8 mouse cellular contexts compared by ENCODE assay signal in genomic region chr9:57764974-57765363, GRCm38 (mm10). TPM values are rescaled to one million over a fixed set of nuclear protein-coding genes. Genes with fewer than 3 reads are reported as not detected.
DNase-seq lines count a peak whose midpoint lies in the region; ATAC-seq lines count a peak whose summit lies in the region.

No protein-coding gene starts in this region.

- peak overlapping the region; percentile 91 for H3K4me3 ChIP-seq in embryonic facial prominence, embryonic 12.5 days
- peak overlapping the region; percentile 89 for H3K4me3 ChIP-seq in limb, embryonic 12.5 days (replicated peaks)
- peak overlapping the region; percentile 92 for H3K4me3 ChIP-seq in midbrain, embryonic 14.5 days (replicated peaks; ENCODE audit: low read depth, low read length)

- H3K4me1 ChIP-seq in embryonic facial prominence, embryonic 12.5 days, result peaks cover 33% of the 10 kb centered on the region
- peaks cover 38% of the 10 kb centered on the region for H3K4me1 ChIP-seq in limb, embryonic 12.5 days (replicated peaks)
- peaks cover 31% of the 10 kb centered on the region for H3K4me1 ChIP-seq in midbrain, embryonic 14.5 days (ENCODE audit: control insufficient read depth, insufficient read depth, low read length)

- peak overlapping the region; percentile 98 for H3K27ac ChIP-seq in embryonic facial prominence, embryonic 12.5 days
- H3K27ac ChIP-seq in limb, embryonic 12.5 days, result peak overlapping the region; percentile 98
- H3K27ac ChIP-seq in midbrain, embryonic 14.5 days (replicated peaks; ENCODE audit: low read depth, low read length), result peak overlapping the region; percentile 99

- H3K9me3 ChIP-seq in embryonic facial prominence, embryonic 12.5 days, result no peaks in the 10 kb centered on the region
- no peaks in the 10 kb centered on the region for H3K9me3 ChIP-seq in limb, embryonic 12.5 days
- no peaks in the 10 kb centered on the region for H3K9me3 ChIP-seq in midbrain, embryonic 14.5 days (ENCODE audit: control insufficient read depth, low read length)

- DNase-seq in 3T3-L1 (ENCODE audit: low read depth, low spot score), result peak; percentile 86
- peak; percentile 99 for DNase-seq in adrenal gland, postnatal 36 days
- DNase-seq in heart, adult 18-20 months, result peak; percentile 96 to 97
- peak; percentile 97 for DNase-seq in kidney, adult 18-20 months
- peak; percentile 95 for DNase-seq in midbrain, embryonic 14.5 days
- peak; percentile 90 for DNase-seq in spleen, adult 12 weeks (ENCODE audit: low spot score)

- peak; percentile 91 for ATAC-seq in embryonic facial prominence, embryonic 12.5 days (ENCODE audit: insufficient number of reproducible peaks, insufficient read depth, low FRiP score, low TSS enrichment)
- ATAC-seq in limb, embryonic 12.5 days (ENCODE audit: insufficient number of reproducible peaks, insufficient read depth, low FRiP score, low TSS enrichment, low read depth), result peak; percentile 93
- ATAC-seq in midbrain, embryonic 14.5 days (ENCODE audit: low FRiP score, low TSS enrichment), result peak; percentile 94

- under 1% methylated on average over 45 of the region's 45 CpGs for WGBS in embryonic facial prominence, embryonic 12.5 days
- under 1% methylated on average over 45 of the region's 45 CpGs for WGBS in limb, embryonic 12.5 days
- WGBS in midbrain, embryonic 14.5 days, result under 1% methylated on average over 45 of the region's 45 CpGs

- H3K9ac ChIP-seq in embryonic facial prominence, embryonic 12.5 days, result peak overlapping the region; percentile 93
- peak overlapping the region; percentile 95 for H3K9ac ChIP-seq in limb, embryonic 12.5 days (replicated peaks)
- H3K9ac ChIP-seq in midbrain, embryonic 14.5 days (replicated peaks; ENCODE audit: low read length), result peak overlapping the region; percentile 100

- H3K27me3 ChIP-seq in embryonic facial prominence, embryonic 12.5 days, result no peaks in the 10 kb centered on the region
- H3K27me3 ChIP-seq in limb, embryonic 12.5 days, result no peaks in the 10 kb centered on the region
- no peaks in the 10 kb centered on the region for H3K27me3 ChIP-seq in midbrain, embryonic 14.5 days (ENCODE audit: control insufficient read depth, insufficient read depth, low read length)

- peaks cover 17% of the 10 kb centered on the region for H3K36me3 ChIP-seq in embryonic facial prominence, embryonic 12.5 days
- H3K36me3 ChIP-seq in limb, embryonic 12.5 days, result peaks cover 20% of the 10 kb centered on the region
- H3K36me3 ChIP-seq in midbrain, embryonic 14.5 days (ENCODE audit: control insufficient read depth, insufficient read depth, low read length), result peaks cover 16% of the 10 kb centered on the region

- H3K4me2 ChIP-seq in embryonic facial prominence, embryonic 12.5 days (replicated peaks), result peak overlapping the region; percentile 99
- peak overlapping the region; percentile 97 for H3K4me2 ChIP-seq in limb, embryonic 12.5 days
- H3K4me2 ChIP-seq in midbrain, embryonic 14.5 days (ENCODE audit: low read length), result peak overlapping the region; percentile 95

RNA-seq across cellular contexts. Expression of gene Clk3, which starts 0.7 kb away (rescaled TPM):
- total RNA-seq in adrenal gland, postnatal 36 days (2021), result 10 to 100 TPM; 60.4 to 72.2 TPM
- polyA plus RNA-seq in embryonic facial prominence, embryonic 12.5 days (2016; fragmentation: Nextera tagmentation; extraction: Ambion mirVana), result 75.4 and 81.8 TPM in 2 replicates
- 10 to 100 TPM; 21.3 to 29.0 TPM for total RNA-seq in heart, adult 18-20 months (2021)
- polyA plus RNA-seq in limb, embryonic 12.5 days (2016; fragmentation: Nextera tagmentation; extraction: Ambion mirVana), result 79.6 and 83.3 TPM in 2 replicates
- 66.3 and 68.7 TPM in 2 replicates for polyA plus RNA-seq in midbrain, embryonic 14.5 days (2014; fragmentation: Nextera tagmentation; extraction: Ambion mirVana)

RNA-seq across cellular contexts. Expression of gene Edc3, which starts 56.6 kb away (rescaled TPM):
- total RNA-seq in adrenal gland, postnatal 36 days (2021), result 1 to 10 TPM; 8.5 to 9.9 TPM
- polyA plus RNA-seq in embryonic facial prominence, embryonic 12.5 days (2016; fragmentation: Nextera tagmentation; extraction: Ambion mirVana), result 37.9 and 39.0 TPM in 2 replicates
- 1 to 10 TPM; 4.7 to 6.6 TPM for total RNA-seq in heart, adult 18-20 months (2021)
- 41.4 and 42.1 TPM in 2 replicates for polyA plus RNA-seq in limb, embryonic 12.5 days (2016; fragmentation: Nextera tagmentation; extraction: Ambion mirVana)
- 24.6 and 27.7 TPM in 2 replicates for polyA plus RNA-seq in midbrain, embryonic 14.5 days (2014; fragmentation: Nextera tagmentation; extraction: Ambion mirVana)

Comparison
In these comparisons a context has a peak if more than half of its experiments do, and no peak if none do; other contexts are left out.
1. Peak in every context shown above with its lines: DNase-seq, ATAC-seq, H3K4me3 ChIP-seq and H3K27ac ChIP-seq.